Mouse (Mus musculus): ENCODE results near the gene Fkrp.
A peak's percentile ranks its signal among the peaks of the same experiment; 100 is the strongest.

Gene Fkrp

GRCm38 (mm10) chr7:16785541-16786083, 30.9 kb downstream of the Fkrp start:
- no peak for DNase-seq

GRCm38 (mm10) chr7:16784498-16784976, 32.0 kb downstream of the Fkrp start:
- DNase-seq: peak; percentile 85

GRCm38 (mm10) chr7:16783758-16784415, 32.6 kb downstream of the Fkrp start:
- DNase-seq: peak; percentile 90

- DNase-seq: peak; percentile 14
Observed at GRCm38 (mm10) chr7:16783224-16783688, 33.3 kb downstream of the Fkrp start.

GRCm38 (mm10) chr7:16782555-16783125, 33.9 kb downstream of the Fkrp start:
- DNase-seq: no peak

GRCm38 (mm10) chr7:16781816-16782554, 34.5 kb downstream of the Fkrp start:
- DNase-seq: peak; percentile 12

- no peak for DNase-seq
Observed at GRCm38 (mm10) chr7:16781555-16781815, 35.0 kb downstream of the Fkrp start.

- DNase-seq: peak; percentile 96
Observed at GRCm38 (mm10) chr7:16780825-16781554, 35.5 kb downstream of the Fkrp start, which contains the start of gene Slc1a5. TSS of gene Slc1a5 (plus strand) at chr7:16781340.

- DNase-seq: peak; percentile 81
Observed at GRCm38 (mm10) chr7:16780076-16780475, 36.5 kb downstream of the Fkrp start.

GRCm38 (mm10) chr7:16775888-16776287, 40.6 kb downstream of the Fkrp start:
- DNase-seq: peak; percentile 72

GRCm38 (mm10) chr7:16766443-16766842, 50.1 kb downstream of the Fkrp start:
- no peak for DNase-seq

- DNase-seq: no peak
Observed at GRCm38 (mm10) chr7:16763463-16764218, 52.9 kb downstream of the Fkrp start.

GRCm38 (mm10) chr7:16761630-16762029, 54.9 kb downstream of the Fkrp start:
- DNase-seq: no peak

GRCm38 (mm10) chr7:16761005-16761481, 55.5 kb downstream of the Fkrp start:
- peak; percentile 69 for DNase-seq

- peak; percentile 19 for DNase-seq
Observed at GRCm38 (mm10) chr7:16760292-16760691, 56.2 kb downstream of the Fkrp start.
